Mouse (Mus musculus) urinary bladder, postnatal 25 days (tissue): ENCODE data around the gene Pigb.

Experiments
- DNase-seq: peaks from one replicate; pipeline ENCODE4 v3.0.0; 2022; ENCODE audit warnings: low spot score

Gene Pigb

GRCm38 (mm10) chr9:72992576-72992975, 47.6 kb downstream of the Pigb start:
- DNase-seq: no peak

- DNase-seq: no peak
Measured at GRCm38 (mm10) chr9:72991420-72991819, 48.8 kb downstream of the Pigb start.

GRCm38 (mm10) chr9:72988706-72989105, 51.5 kb downstream of the Pigb start:
- DNase-seq: no peak

- no peak for DNase-seq
Measured at GRCm38 (mm10) chr9:72987703-72988102, 52.5 kb downstream of the Pigb start.

- DNase-seq: peak; percentile 89
Measured at GRCm38 (mm10) chr9:72985250-72986220, 54.6 kb downstream of the Pigb start, which contains the start of the genes Ccpg1os and Ccpg1. Gene Ccpg1os (minus strand): TSS chr9:72985382. Gene Ccpg1 (plus strand): TSS chr9:72985429.

- DNase-seq: no peak
Measured at GRCm38 (mm10) chr9:72983066-72983465, 57.1 kb downstream of the Pigb start.

- DNase-seq: no peak
Measured at GRCm38 (mm10) chr9:72975242-72975641, 64.9 kb downstream of the Pigb start.

GRCm38 (mm10) chr9:72974734-72975133, 65.4 kb downstream of the Pigb start:
- DNase-seq: no peak

- no peak for DNase-seq
Measured at GRCm38 (mm10) chr9:72972984-72973383, 67.2 kb downstream of the Pigb start.

- DNase-seq: no peak
Measured at GRCm38 (mm10) chr9:72972435-72972834, 67.7 kb downstream of the Pigb start.

- DNase-seq: no peak
Measured at GRCm38 (mm10) chr9:72969874-72970273, 70.3 kb downstream of the Pigb start.

- no peak for DNase-seq
Measured at GRCm38 (mm10) chr9:72968349-72969061, 71.7 kb downstream of the Pigb start.

- no peak for DNase-seq
Measured at GRCm38 (mm10) chr9:72961959-72962358, 78.2 kb downstream of the Pigb start.

- DNase-seq: no peak
Measured at GRCm38 (mm10) chr9:72961346-72961745, 78.8 kb downstream of the Pigb start.

GRCm38 (mm10) chr9:72958521-72959450, 81.4 kb downstream of the Pigb start, which contains the start of the genes Dyx1c1 and Gm44503:
Gene Dyx1c1 (plus strand): TSS chr9:72958785.
Gene Gm44503 (plus strand): TSS chr9:72958852.
- peak; percentile 62 for DNase-seq
